Mouse (Mus musculus) kidney, adult 2 months (tissue): Measurements from ENCODE around the gene Mcm3. TPM values are rescaled to one million over a fixed set of nuclear protein-coding genes. Genes with fewer than 3 reads are reported as not detected.

Experiments used
- DNase-seq: peaks from one replicate; pipeline ENCODE4 v3.0.0; 2021
- H3K27ac ChIP-seq: fragments of 200-500 bp; 2 replicates; pipeline ENCODE4 v1.5.1; 2012; ENCODE audit warnings: low read depth, low read length, control low read depth, inconsistent platforms; ENCODE audit not compliant: insufficient read depth
- H3K27me3 ChIP-seq: fragments of 200-500 bp; replicated peaks from 2 replicates; pipeline ENCODE4 v1.6.1; 2012; ENCODE audit warnings: mild to moderate bottlenecking, moderate library complexity, low read length, inconsistent platforms; ENCODE audit not compliant: control insufficient read depth, insufficient read depth
- H3K36me3 ChIP-seq: fragments of 200-500 bp; 2 replicates; pipeline ENCODE4 v1.6.1; 2012; ENCODE audit warnings: mild to moderate bottlenecking, moderate library complexity, low read length, inconsistent platforms; ENCODE audit not compliant: control insufficient read depth, insufficient read depth
- H3K4me1 ChIP-seq: fragments of 200-500 bp; 2 replicates; pipeline ENCODE4 v1.6.1; 2011; ENCODE audit warnings: low read length; ENCODE audit not compliant: control insufficient read depth, insufficient read depth
- H3K4me3 ChIP-seq: fragments of 200-500 bp; 2 replicates; pipeline ENCODE4 v1.5.1; 2011; ENCODE audit warnings: mild to moderate bottlenecking, low read depth, low read length, control low read depth; ENCODE audit not compliant: insufficient read depth
- CTCF ChIP-seq: fragments of 200-500 bp; conservative IDR thresholded peaks from 2 replicates; pipeline ENCODE4 v1.5.1; 2011; ENCODE audit warnings: low read depth, mild to moderate bottlenecking, control low read depth, low read length, moderate library complexity, mixed read lengths; ENCODE audit not compliant: insufficient read depth, insufficient read length
- POLR2A ChIP-seq: fragments of 200-500 bp; IDR thresholded peaks from one replicate; pipeline ENCODE4 v1.6.1; 2011; ENCODE audit warnings: low read depth, low read length, control low read depth
- WGBS: fragments of 180-500 bp; shearing (Covaris S2); methylation state at CpG from one replicate; pipeline ENCODE4 v1.1.7; 2018; 5-methylcytosine and 5-hydroxymethylcytosine counted together
- polyA plus RNA-seq: library from polyadenylated mRNA; depleted of rRNA; stranded (reverse); fragments of >200 nt; gene quantifications from 2 replicates; pipeline ENCODE4 v1.2.3, GENCODE M21; 2012

The Mcm3 gene
- polyA plus RNA-seq, 1 experiment = 5.6 TPM

GRCm38 (mm10) chr1:20825036-20825435 lies 4.9 kb upstream of the Mcm3 start:
- no peaks in the 10 kb centered on the region for H3K4me1 ChIP-seq
- DNase-seq = no peak
- no peak for TF ChIP-seq CTCF
- TF ChIP-seq POLR2A = no peak
- H3K27ac ChIP-seq = no peak overlapping the region
- no peaks in the 10 kb centered on the region for H3K27me3 ChIP-seq
- no peak overlapping the region for H3K4me3 ChIP-seq
- H3K36me3 ChIP-seq = no peaks in the 10 kb centered on the region

DNA sequence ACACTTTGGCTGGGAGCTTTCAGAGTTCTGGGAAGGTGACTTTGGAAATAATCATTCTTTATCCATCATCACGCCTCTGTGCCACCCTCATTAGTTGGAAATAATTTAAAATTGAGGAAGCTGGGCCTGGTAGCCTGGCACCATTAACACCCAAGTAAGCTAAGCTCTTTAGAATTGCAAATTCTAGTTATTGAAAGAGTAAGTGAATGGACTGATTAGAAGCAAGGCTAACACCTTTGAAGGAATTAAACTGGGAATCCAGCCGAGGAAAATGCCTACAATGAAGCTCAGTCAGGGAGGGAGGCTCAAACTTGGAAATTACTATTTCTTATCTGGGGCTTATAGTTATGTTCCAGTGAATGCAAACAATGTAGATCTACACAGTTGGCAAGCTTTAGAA lies 3.8 kb upstream of the Mcm3 start:
- WGBS = 76% methylated on average over 2 of the region's 2 CpGs
- H3K4me3 ChIP-seq = no peak overlapping the region
- H3K27ac ChIP-seq = no peak overlapping the region
- no peak for DNase-seq
- TF ChIP-seq POLR2A (no peak), CTCF (no peak)
- no peaks in the 10 kb centered on the region for H3K36me3 ChIP-seq
- no peaks in the 10 kb centered on the region for H3K27me3 ChIP-seq
- no peaks in the 10 kb centered on the region for H3K4me1 ChIP-seq

- TF ChIP-seq CTCF (no peak), POLR2A (no peak)
- no peak overlapping the region for H3K4me3 ChIP-seq
- H3K27ac ChIP-seq = no peak overlapping the region
- DNase-seq = no peak
- H3K4me1 ChIP-seq = no peaks in the 10 kb centered on the region
- H3K36me3 ChIP-seq = no peaks in the 10 kb centered on the region
- 72% methylated on average over 4 of the region's 4 CpGs for WGBS
- H3K27me3 ChIP-seq = no peaks in the 10 kb centered on the region
Measured at GRCm38 (mm10) chr1:20823471-20823870, 3.4 kb upstream of the Mcm3 start.

- 79% methylated on average over 4 of the region's 4 CpGs for WGBS
- H3K27me3 ChIP-seq = no peaks in the 10 kb centered on the region
- no peaks in the 10 kb centered on the region for H3K4me1 ChIP-seq
- H3K4me3 ChIP-seq = no peak overlapping the region
- H3K36me3 ChIP-seq = no peaks in the 10 kb centered on the region
- TF ChIP-seq CTCF = no peak
- no peak for TF ChIP-seq POLR2A
- no peak for DNase-seq
- no peak overlapping the region for H3K27ac ChIP-seq
Measured at GRCm38 (mm10) chr1:20820959-20821358, 847 bp upstream of the Mcm3 start.

- WGBS = 56% methylated on average over 12 of the region's 12 CpGs
Measured at GRCm38 (mm10) chr1:20817596-20817995, 2.5 kb downstream of the Mcm3 start.

GRCm38 (mm10) chr1:20817172-20817571 lies 2.9 kb downstream of the Mcm3 start:
- no peaks in the 10 kb centered on the region for H3K27me3 ChIP-seq
- no peaks in the 10 kb centered on the region for H3K36me3 ChIP-seq
- WGBS = 72% methylated on average over 9 of the region's 9 CpGs
- peak; percentile 29 for DNase-seq
- TF ChIP-seq CTCF = no peak
- TF ChIP-seq POLR2A = no peak
- no peak overlapping the region for H3K4me3 ChIP-seq
- H3K4me1 ChIP-seq = no peaks in the 10 kb centered on the region
- no peak overlapping the region for H3K27ac ChIP-seq

More at GRCm38 (mm10) chr1:20817596-20817995, 2.5 kb downstream of the Mcm3 start:
- no peak overlapping the region for H3K27ac ChIP-seq
- no peaks in the 10 kb centered on the region for H3K4me1 ChIP-seq
- no peaks in the 10 kb centered on the region for H3K36me3 ChIP-seq
- no peak for DNase-seq
- no peak for TF ChIP-seq CTCF
- TF ChIP-seq POLR2A = no peak
- H3K27me3 ChIP-seq = no peaks in the 10 kb centered on the region
- no peak overlapping the region for H3K4me3 ChIP-seq

DNA sequence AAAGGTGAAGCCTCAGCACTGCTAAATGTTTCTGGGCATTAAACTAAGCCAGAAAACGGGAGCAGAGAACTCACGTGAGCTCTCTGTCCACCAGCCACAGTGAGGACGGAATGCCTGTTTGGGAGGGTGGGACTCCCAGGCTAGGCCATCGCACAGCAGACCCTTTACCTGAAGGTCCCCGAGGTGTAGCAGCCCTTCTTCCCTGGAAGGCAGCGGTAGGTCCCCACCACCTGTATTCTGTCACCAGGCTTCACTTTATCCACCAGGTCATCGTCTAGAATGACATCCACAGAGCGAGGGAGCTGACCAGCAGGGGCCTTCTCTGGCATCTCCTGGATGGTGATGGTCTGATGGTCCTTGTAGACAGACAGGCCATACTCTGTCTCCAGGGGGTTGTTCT lies 5.6 kb downstream of the Mcm3 start:
- H3K4me1 ChIP-seq = no peaks in the 10 kb centered on the region
- no peaks in the 10 kb centered on the region for H3K36me3 ChIP-seq
- DNase-seq = no peak
- no peak overlapping the region for H3K4me3 ChIP-seq
- H3K27ac ChIP-seq = no peak overlapping the region
- TF ChIP-seq CTCF = no peak
- TF ChIP-seq POLR2A = no peak
- 94% methylated on average over 8 of the region's 8 CpGs for WGBS
- no peaks in the 10 kb centered on the region for H3K27me3 ChIP-seq

- no peaks in the 10 kb centered on the region for H3K4me1 ChIP-seq
- H3K36me3 ChIP-seq = no peaks in the 10 kb centered on the region
- H3K27ac ChIP-seq = no peak overlapping the region
- H3K4me3 ChIP-seq = no peak overlapping the region
- TF ChIP-seq CTCF = no peak
- no peak for TF ChIP-seq POLR2A
- WGBS = 91% methylated on average over 10 of the region's 10 CpGs
- no peak for DNase-seq
- H3K27me3 ChIP-seq = no peaks in the 10 kb centered on the region
Measured at GRCm38 (mm10) chr1:20804526-20804925, 15.6 kb downstream of the Mcm3 start.
